Mouse (Mus musculus) cerebellum, adult 11-12 months (tissue): ENCODE results near the gene Defb41.
"Not testable (repeated sequence)": the region's sequence is repeated elsewhere in the genome, so short reads cannot be mapped to it uniquely, and the experiment has no call there.

Experiments
- DNase-seq: peaks from one replicate; pipeline ENCODE4 v3.0.0; 2022

Gene Defb41

DNA sequence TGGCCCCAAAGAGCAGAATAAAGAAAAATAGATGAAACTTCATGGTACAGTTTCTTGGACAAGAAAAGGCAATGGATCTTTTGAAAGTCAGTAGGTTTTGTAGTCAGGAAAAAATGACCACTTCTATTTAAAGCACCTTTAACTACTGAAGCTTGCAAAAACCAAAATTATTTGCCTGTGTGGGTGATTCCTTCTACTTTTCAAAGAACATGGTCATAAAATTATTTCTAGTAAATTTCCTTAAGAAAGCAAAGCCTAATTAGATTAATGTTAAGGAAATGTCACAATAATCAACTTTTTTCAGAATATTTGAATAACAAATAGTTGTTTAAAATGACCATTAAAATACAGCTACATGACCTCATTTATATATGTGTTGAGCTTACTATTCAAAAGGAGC is at the start of gene Defb41:
Gene Defb41 (minus strand): TSS at position 101 of the 400 bp plus-strand sequence.
- no peak for DNase-seq

DNA sequence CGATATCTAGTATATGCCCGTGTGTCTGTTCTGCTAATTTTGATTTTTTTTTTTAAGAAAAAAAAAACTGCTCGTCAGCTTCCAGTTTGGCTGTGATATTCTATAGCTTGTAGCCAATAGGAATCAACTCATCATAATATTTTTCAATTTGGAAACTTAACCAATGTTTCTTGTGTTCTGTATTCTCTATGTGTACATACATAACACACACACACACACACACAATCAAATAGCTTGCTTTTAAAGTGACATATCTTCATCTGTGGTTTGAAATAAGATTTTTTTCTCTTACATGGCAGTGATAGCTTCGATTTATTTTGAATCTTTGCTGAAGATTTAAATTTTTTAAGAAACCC is 43.5 kb upstream of the Defb41 start:
- no peak for DNase-seq

DNA sequence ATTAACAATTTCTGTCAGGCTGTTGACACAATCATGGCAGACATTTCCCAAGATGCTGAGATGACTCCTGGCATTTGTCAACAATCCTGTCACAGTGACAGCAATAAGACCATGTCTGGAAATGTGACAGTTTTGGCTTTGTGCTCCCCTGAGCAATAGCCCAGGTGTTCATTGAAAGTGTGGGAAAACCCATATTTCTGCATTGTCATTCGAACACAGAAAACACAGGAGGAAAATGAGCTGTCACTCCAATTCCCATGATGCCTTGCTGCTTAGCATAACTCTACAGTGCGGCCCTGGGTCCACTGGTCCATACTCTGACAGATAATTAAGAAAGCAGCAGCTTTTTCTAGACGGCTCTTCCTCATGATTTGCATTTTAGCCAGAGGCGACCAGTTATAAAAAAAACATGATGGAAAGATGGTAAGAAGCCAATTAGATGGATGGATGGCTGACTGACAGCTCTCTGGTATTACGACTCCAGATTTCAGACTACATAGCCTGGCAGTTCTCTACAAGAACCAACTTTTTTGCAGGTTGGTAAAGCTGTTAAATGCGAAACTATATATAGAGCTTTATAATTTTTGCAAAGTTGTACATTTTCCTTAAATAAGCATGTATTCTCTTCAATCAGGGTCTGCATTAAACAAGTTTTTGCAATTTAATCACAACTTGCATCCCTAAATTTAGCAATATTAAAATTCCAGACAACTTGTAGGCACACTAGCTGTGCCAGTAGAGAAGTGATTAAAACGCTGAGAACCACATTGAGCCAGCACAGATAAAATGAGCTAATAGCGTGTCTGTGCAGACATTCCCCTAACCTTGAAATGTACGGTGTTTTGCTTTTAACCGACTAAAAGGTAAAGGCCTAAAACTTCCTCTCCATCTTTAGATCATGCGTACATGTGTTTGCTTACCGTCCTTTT is 42.9 kb upstream of the Defb41 start:
- DNase-seq: no peak

DNA sequence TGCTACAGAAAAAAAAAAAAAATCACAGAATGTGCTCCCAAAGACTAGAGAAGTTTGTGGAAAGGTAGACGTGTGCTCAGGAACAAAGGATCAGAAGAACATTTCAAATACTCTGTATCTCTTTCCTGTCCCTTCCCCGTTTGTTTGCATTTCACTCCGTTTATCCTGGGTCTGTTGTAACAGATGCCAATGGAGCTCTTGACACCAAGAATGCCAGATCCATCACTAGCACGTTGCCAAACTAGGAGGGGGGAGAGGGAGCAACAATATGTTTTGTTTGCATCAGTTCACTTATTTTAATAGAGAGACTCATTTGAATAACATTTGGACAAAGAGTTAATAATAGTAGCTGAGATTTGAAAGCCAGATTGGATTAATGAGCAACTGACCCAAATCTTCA is 27.6 kb upstream of the Defb41 start:
- DNase-seq: peak; percentile 9

DNA sequence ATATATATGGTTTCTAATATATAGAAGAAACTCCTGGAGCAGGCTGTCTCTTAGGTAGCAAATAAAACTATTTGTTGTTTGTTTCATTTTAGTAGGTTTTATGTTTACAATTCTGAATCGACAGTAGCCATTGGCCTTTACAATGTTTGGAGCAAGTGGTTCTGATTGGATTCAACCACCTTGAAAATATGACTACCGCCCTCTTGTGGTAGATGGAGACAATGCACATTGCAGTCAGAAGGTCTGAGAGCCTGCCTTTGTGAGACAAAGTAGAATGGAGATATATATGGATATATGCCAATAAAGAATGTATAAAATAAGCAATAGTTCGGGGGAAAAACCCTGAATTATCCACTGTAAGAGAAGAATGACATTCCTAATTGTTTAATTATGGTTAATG is 23.9 kb upstream of the Defb41 start:
- no peak for DNase-seq

DNA sequence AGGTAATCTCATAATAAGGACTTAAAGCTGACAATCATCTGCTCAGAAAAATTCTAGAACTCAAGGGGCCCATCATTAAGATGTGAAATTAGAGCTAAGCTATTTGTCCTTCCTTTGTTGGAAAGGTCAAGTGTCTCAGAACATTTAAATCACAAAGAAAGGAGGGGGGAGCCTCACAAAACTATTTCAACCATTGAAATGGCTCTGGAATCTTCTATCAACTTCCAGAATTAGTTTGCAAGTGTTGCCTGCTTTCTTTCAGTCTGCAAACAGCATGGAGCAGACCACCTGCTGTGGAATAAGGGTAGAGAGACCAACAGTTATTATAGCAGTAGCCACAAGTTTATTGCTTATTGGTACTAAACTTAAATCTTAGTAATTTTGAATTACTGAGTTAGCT is 22.4 kb upstream of the Defb41 start:
- DNase-seq: no peak

DNA sequence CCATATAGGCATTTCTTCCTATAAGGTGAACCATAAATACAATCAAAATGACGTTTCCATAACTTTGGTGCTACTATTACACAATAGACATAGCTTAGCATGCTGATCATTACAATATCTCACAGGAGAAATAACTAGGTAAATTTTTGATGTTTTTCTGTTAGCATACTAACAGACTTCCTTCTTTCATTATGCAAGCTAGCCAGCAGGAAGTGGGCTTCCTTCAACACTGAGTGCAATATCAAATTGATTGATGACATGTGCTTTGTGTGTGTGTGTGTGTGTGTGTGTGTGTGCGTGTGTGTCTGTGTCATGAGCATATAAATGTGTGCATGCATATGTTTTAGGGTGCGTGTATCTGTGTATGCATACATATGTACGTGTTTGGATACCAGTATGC is 6.2 kb upstream of the Defb41 start:
- DNase-seq: no peak

DNA sequence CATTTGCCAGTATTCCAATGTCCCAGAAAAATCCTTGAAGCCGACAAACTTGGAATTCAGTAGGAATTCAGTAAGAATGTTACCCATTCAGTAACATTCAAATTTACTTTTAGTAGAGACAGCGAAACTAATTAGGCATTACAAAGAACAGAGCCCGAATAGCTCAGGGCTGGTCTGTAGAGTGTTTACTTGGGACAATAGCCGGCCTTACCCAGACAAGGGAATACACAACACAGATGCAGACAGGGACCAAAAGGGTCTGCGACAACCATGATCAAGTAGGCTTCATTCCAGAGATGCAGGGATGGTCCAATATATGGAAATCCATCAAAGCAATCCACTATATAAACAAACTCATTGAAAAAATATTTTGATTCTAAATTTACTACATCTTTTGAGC is 3.9 kb upstream of the Defb41 start:
- DNase-seq: no peak

DNA sequence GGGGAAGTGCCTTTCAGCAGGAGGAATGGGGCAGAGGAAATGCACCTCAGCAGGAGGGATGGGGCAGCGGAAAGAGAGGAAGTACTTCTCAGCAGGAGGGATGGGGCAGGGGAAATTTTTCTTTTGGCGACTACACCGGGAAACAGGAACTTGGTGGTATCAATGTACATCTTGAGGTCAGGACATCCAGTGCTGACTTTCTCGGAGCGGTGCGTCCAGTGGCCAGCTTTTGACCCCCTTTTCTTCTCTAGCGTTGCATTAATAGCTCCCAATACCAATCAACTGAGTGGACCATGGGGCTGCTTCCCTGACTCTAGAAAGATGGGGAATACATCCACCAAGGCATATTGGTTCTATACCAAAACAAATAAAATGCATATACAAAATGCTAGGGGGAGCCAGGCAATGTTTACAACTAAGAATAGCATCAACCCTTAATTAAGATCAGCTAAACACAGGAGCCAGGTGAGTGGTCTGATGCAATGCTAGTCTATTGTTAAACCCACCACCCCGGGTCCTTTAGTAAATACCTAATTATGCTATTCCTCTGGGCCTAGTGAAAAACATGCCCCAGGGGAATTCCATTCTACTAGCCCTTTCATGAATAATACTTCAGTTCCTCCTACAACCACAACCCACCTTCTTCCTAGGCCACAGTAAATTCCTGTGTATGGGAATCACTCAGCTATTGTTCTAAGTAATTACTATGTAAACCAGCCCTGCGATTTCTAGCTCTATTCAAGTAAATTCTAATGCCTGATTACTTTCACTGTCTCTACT is 18.9 kb downstream of the Defb41 start:
- DNase-seq: not testable (repeated sequence)

DNA sequence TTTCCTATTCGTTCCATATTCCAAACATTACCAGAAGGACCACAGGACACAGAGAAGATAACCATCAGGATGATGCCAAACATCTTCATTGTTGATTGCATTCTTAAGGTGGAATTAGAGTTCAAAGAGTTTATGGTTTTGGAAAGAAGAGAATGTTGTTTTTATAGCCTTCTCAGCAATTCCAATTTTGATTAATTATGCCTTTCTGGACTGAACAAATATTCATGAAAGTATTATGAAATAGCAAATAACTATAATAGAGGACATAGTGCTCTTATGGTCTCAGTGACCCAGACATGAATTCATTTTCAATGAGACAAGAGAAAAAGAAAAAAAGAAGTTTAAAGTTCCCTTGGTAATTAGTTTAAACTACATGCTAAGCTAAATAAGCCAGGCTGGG is 27.6 kb downstream of the Defb41 start, which contains the start of gene Defb18:
Gene Defb18 (minus strand): TSS at position 101 of the 400 bp plus-strand sequence.
- DNase-seq: no peak

DNA sequence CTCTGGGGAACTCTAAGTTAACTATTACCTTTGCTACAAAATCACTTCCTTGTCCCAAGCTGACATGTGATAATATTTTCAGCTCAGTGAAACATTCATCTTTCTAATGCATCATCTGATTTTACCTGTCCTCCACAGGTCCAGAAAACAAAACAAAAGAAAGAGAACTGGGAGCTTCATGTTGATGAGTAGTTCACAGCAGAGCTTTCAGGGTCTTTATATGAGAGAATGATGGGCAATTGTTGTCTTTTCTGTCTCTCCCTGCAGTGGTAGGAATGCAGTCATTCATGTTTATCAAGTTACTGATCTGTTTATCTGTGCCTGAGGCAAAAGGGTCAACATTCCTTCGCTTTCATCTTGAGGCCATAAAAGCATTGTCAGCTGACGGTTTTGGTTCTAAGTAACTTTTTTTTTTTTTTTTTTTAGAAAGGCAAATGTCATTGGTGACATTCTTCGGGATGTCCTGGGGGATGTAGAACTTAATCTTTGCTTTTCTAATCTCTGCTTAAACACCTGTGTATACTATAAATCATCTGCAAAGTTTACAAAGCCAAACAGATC is 41.5 kb downstream of the Defb41 start:
- no peak for DNase-seq
